Mouse (Mus musculus): ENCODE measurements around the gene Gpc6.

GRCm38 (mm10) chr14:117990203-117990602 is 1065.1 kb downstream of the Gpc6 start:
- TF ChIP-seq ELF1 (IDR thresholded peaks at IDR 0.05; ENCODE audit: low read depth, low read length) (no peak), ZC3H11A (IDR thresholded peaks at IDR 0.05; ENCODE audit: low read depth, low read length) (no peak), POLR2A (IDR thresholded peaks at IDR 0.05; ENCODE audit: low read depth, low read length) (no peak), CTCF (conservative IDR thresholded peaks at IDR 0.05 in 1 of 2, IDR thresholded peaks at IDR 0.05 in 1 of 2; ENCODE audit: low read depth in 2 of 2, low read length in 2 of 2) (no peak), USF1 (IDR thresholded peaks at IDR 0.05; ENCODE audit: low read depth, low read length) (no peak), MEF2A (IDR thresholded peaks at IDR 0.05; ENCODE audit: borderline replicate concordance, low read depth, low read length) (no peak), MAX (IDR thresholded peaks at IDR 0.05; ENCODE audit: low read length) (no peak)

Data from CH12.LX (cell line).